15 mouse cellular contexts compared by ENCODE assay signal in the genomic region with DNA sequence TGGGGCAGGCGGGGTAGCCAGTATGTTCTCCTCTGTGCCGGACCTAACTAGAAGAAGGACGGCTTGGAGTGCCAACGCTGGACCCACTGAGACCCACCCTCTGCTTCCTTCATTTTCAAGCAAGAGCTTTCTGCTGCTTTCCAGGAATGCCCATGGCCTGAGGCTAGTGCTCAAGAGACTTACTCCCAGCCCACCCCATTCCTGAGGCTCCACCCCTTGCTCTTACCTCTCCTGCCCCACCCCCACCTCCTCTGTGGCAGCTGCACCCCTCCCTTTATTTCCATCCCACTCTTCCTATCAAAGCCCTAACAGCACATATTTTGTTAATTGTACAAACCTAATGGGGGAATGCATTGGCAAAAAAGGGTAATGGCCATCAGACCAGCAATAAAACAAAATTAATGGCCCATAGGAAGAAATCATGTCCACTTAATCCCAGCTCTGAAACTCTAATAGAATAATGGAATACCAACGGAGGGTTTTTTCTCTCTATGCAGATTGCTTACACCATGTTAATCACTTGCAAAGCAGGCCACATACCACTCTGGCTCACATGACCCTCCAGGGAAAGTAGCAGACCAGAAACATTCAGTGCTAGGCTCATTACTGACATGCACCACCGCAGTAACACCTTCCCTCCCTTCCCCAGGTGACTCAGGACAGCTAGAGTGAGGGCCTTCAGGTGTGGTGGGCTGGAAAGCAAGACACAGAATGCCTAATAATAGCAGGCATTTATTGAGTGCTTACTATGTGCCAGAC. TPM values are rescaled to one million over a fixed set of nuclear protein-coding genes. Genes with fewer than 3 reads are reported as not detected.
DNase-seq lines count a peak whose midpoint lies in the region; ATAC-seq and TF ChIP-seq lines count a peak whose summit lies in the region.
"Had no signal": no experiment of that assay in that cellular context is flagged by ENCODE, and none has a peak within 500 bp of the region (broad histone marks: within the 10 kb centered on the region; RNA-seq: fewer than 3 reads in every experiment).

No protein-coding gene starts in this region.

- H3K9ac ChIP-seq in ES-E14 (ENCODE audit: insufficient read depth, low read depth, low read length, poor library complexity, severe bottlenecking), result no peak overlapping the region
- no peak overlapping the region for H3K9ac ChIP-seq in hindbrain, postnatal 0 days (replicated peaks; ENCODE audit: low read length)
- no peak overlapping the region for H3K9ac ChIP-seq in intestine, embryonic 16.5 days (ENCODE audit: low read depth, low read length)
- H3K9ac ChIP-seq: liver, embryonic 13.5 days had no signal

- peaks cover 5 to 16% of the 10 kb centered on the region in 2 experiments for H3K4me1 ChIP-seq in ES-E14 (ENCODE audit: control insufficient read depth in 2 of 2, insufficient read depth in 2 of 2, low read length in 2 of 2, poor library complexity in 1 of 2)
- H3K4me1 ChIP-seq in hindbrain, postnatal 0 days (ENCODE audit: insufficient read depth, low read length), result peaks cover 12% of the 10 kb centered on the region
- peaks cover 50% of the 10 kb centered on the region for H3K4me1 ChIP-seq in limb, embryonic 10.5 days
- 0 out of 2 replicates have a peak, but pooled peaks cover 2% of the 10 kb centered on the region for H3K4me1 ChIP-seq in intestine, embryonic 16.5 days (ENCODE audit: control insufficient read depth, insufficient read depth, low read length)

- TF ChIP-seq CTCF in hindbrain, postnatal 0 days (IDR thresholded peaks at IDR 0.05; ENCODE audit: low read depth), result no peak

- WGBS in hindbrain, postnatal 0 days, result 41% methylated on average over 6 of the region's 6 CpGs
- WGBS in limb, embryonic 10.5 days, result 47% methylated on average over 6 of the region's 6 CpGs
- 73% methylated on average over 6 of the region's 6 CpGs for WGBS in intestine, embryonic 16.5 days

- H3K9me3 ChIP-seq in ES-E14 (ENCODE audit: control insufficient read depth, insufficient read depth, low read depth, low read length), result no peaks in the 10 kb centered on the region
- no peaks in the 10 kb centered on the region for H3K9me3 ChIP-seq in hindbrain, postnatal 0 days (ENCODE audit: low read length)
- H3K9me3 ChIP-seq in limb, embryonic 10.5 days (replicated peaks), result no peaks in the 10 kb centered on the region
- H3K9me3 ChIP-seq in intestine, embryonic 16.5 days (ENCODE audit: control insufficient read depth, low read length), result no peaks in the 10 kb centered on the region
- H3K9me3 ChIP-seq: liver, embryonic 13.5 days had no signal

- no peak overlapping the region for H3K4me2 ChIP-seq in hindbrain, postnatal 0 days (ENCODE audit: low read depth, low read length)
- no peak overlapping the region for H3K4me2 ChIP-seq in intestine, embryonic 16.5 days (ENCODE audit: low read depth, low read length)
- H3K4me2 ChIP-seq: liver, embryonic 13.5 days had no signal

- no peaks in the 10 kb centered on the region for H3K27me3 ChIP-seq in hindbrain, postnatal 0 days (ENCODE audit: insufficient read depth, low read length)
- H3K27me3 ChIP-seq in limb, embryonic 10.5 days (ENCODE audit: low read depth, poor library complexity, severe bottlenecking), result peaks cover 9% of the 10 kb centered on the region
- no peaks in the 10 kb centered on the region for H3K27me3 ChIP-seq in intestine, embryonic 16.5 days (replicated peaks; ENCODE audit: control insufficient read depth, insufficient read depth, low read length)
- H3K27me3 ChIP-seq: liver, embryonic 13.5 days had no signal

- H3K4me3 ChIP-seq in ES-E14 (ENCODE audit: insufficient read depth in 1 of 2, low read depth in 1 of 2, low read length in 2 of 2, poor library complexity in 1 of 2, severe bottlenecking in 1 of 2), result no peak overlapping the region
- H3K4me3 ChIP-seq in hindbrain, postnatal 0 days (ENCODE audit: low read length), result no peak overlapping the region
- no peak overlapping the region for H3K4me3 ChIP-seq in limb, embryonic 10.5 days
- no peak overlapping the region for H3K4me3 ChIP-seq in intestine, embryonic 16.5 days (ENCODE audit: low read length)
- H3K4me3 ChIP-seq: liver, embryonic 13.5 days had no signal

- H3K27ac ChIP-seq in ES-E14 (ENCODE audit: insufficient read depth, low read depth, low read length, poor library complexity, severe bottlenecking), result no peak overlapping the region
- no peak overlapping the region for H3K27ac ChIP-seq in hindbrain, postnatal 0 days
- H3K27ac ChIP-seq in limb, embryonic 10.5 days, result peak overlapping the region; percentile 66
- no peak overlapping the region for H3K27ac ChIP-seq in intestine, embryonic 16.5 days (ENCODE audit: low read length)
- H3K27ac ChIP-seq: liver, embryonic 13.5 days had no signal

- DNase-seq in ES-E14 (ENCODE audit: low read depth, low spot score), result peak; percentile 83
- peak; percentile 61 for DNase-seq in embryo, embryonic 10.5 days (ENCODE audit: low spot score)
- DNase-seq in hindbrain, postnatal 0 days (ENCODE audit: low spot score), result no peak
- no peak for DNase-seq in limb, embryonic 10.5 days (ENCODE audit: low spot score)
- no peak for DNase-seq in layer of hippocampus, adult 18-20 months (ENCODE audit: low spot score in 2 of 2)
- DNase-seq in heart, postnatal 4 days, result no peak
- DNase-seq in urinary bladder, postnatal 36 days (ENCODE audit: low spot score in 2 of 2), result no peak
- DNase-seq: adrenal gland, postnatal 14 days; cerebellum, adult 18-20 months; layer of hippocampus, postnatal 36 days; liver, embryonic 13.5 days; thymus, adult 18-20 months had no signal

- ATAC-seq in hindbrain, postnatal 0 days, result 0 out of 2 replicates have a peak, but pooled peaks have one; percentile 27
- ATAC-seq in intestine, embryonic 16.5 days, result no peak

- no peaks in the 10 kb centered on the region for H3K36me3 ChIP-seq in ES-E14 (ENCODE audit: control insufficient read depth, insufficient read depth, low read length, poor library complexity, severe bottlenecking)
- H3K36me3 ChIP-seq in hindbrain, postnatal 0 days (ENCODE audit: insufficient read depth, low read length), result no peaks in the 10 kb centered on the region
- H3K36me3 ChIP-seq in limb, embryonic 10.5 days, result no peaks in the 10 kb centered on the region
- no peaks in the 10 kb centered on the region for H3K36me3 ChIP-seq in intestine, embryonic 16.5 days (ENCODE audit: control insufficient read depth, insufficient read depth, low read length)
- H3K36me3 ChIP-seq: liver, embryonic 13.5 days had no signal

- in situ Hi-C loops in ES-E14 (cut with MboI; ENCODE audit: low sequenced_read_pairs in 2 of 2, unreplicated experiment in 2 of 2), result no loop called here

TF ChIP-seq in ES-E14, 5 proteins besides CTCF, POLR2A, EP300 and RAD21:
- TF ChIP-seq MAFK (IDR thresholded peaks at IDR 0.05; ENCODE audit: insufficient read depth, low read depth, low read length), result no peak
- no peak for TF ChIP-seq ZNF384 (IDR thresholded peaks at IDR 0.05; ENCODE audit: low read depth, low read length)
- TF ChIP-seq HCFC1 (IDR thresholded peaks at IDR 0.05; ENCODE audit: borderline replicate concordance, insufficient read depth, low read length), result no peak
- TF ChIP-seq CHD2 (IDR thresholded peaks at IDR 0.05; ENCODE audit: low read depth, low read length), result no peak
- TF ChIP-seq ZC3H11A (IDR thresholded peaks at IDR 0.05; ENCODE audit: borderline replicate concordance, low read depth, low read length), result no peak

RNA-seq across cellular contexts. Expression of a gene that starts 57.1 kb away (rescaled TPM):
- total RNA-seq in ES-E14 (2012; rRNA removed), result 1.2 and 1.8 TPM in 2 replicates
- 23.5 and 28.0 TPM in 2 replicates for total RNA-seq in hindbrain, postnatal 0 days (2014; rRNA removed)
- 20.6 and 22.2 TPM in 2 replicates for polyA plus RNA-seq in hindbrain, postnatal 0 days (2015; fragmentation: Nextera tagmentation; extraction: Ambion mirVana)
- polyA plus RNA-seq in limb, embryonic 10.5 days (2016; fragmentation: Nextera tagmentation; extraction: Ambion mirVana), result 6.2 and 11.7 TPM in 2 replicates
- total RNA-seq in layer of hippocampus, adult 18-20 months (2021), result 10 to 100 TPM; 38.3 to 39.2 TPM
- 7.2 and 8.0 TPM in 2 replicates for polyA plus RNA-seq in intestine, embryonic 16.5 days (2015; fragmentation: Nextera tagmentation; extraction: Ambion mirVana)
- 1 to 10 TPM; 7.0 TPM for total RNA-seq in heart, postnatal 4 days (2021)
- total RNA-seq: hematopoietic stem cell, adult 5-6 weeks; neutrophil, adult 5-6 weeks had no signal

Comparison
In these comparisons a context has a peak if more than half of its experiments do, and no peak if none do; other contexts are left out.
1. DNase-seq: peak in ES-E14 (single experiment) and embryo, embryonic 10.5 days (single experiment); none in hindbrain, postnatal 0 days (single experiment), limb, embryonic 10.5 days (single experiment), layer of hippocampus, adult 18-20 months (0 of 2), heart, postnatal 4 days (single experiment) and urinary bladder, postnatal 36 days (0 of 2).